Mouse (Mus musculus) heart, adult 2 months (tissue): Measurements from ENCODE around the gene Add1.

Experiments
- CTCF ChIP-seq: fragments of 200-600 bp; IDR thresholded peaks from 2 replicates; pipeline ENCODE4 v1.8.1; 2022; ENCODE audit warnings: antibody characterized with exemption, mild to moderate bottlenecking, moderate library complexity
- EP300 ChIP-seq: fragments of 200-500 bp; IDR thresholded peaks from 2 replicates; pipeline ENCODE4 v1.6.1; 2011; ENCODE audit warnings: low read depth, low read length, control low read depth; ENCODE audit not compliant: insufficient read depth
- POLR2A ChIP-seq: fragments of 200-500 bp; IDR thresholded peaks from 2 replicates; pipeline ENCODE4 v1.6.1; 2011; ENCODE audit warnings: mild to moderate bottlenecking, low read depth, low read length, control low read depth; ENCODE audit not compliant: insufficient read depth

- TF ChIP-seq CTCF (no peak), EP300 (no peak), POLR2A (no peak)
Measured at GRCm38 (mm10) chr5:34543114-34543513, 30.4 kb upstream of the Add1 start.
